Mouse (Mus musculus): ENCODE data around the gene Hoxa6.

DNA sequence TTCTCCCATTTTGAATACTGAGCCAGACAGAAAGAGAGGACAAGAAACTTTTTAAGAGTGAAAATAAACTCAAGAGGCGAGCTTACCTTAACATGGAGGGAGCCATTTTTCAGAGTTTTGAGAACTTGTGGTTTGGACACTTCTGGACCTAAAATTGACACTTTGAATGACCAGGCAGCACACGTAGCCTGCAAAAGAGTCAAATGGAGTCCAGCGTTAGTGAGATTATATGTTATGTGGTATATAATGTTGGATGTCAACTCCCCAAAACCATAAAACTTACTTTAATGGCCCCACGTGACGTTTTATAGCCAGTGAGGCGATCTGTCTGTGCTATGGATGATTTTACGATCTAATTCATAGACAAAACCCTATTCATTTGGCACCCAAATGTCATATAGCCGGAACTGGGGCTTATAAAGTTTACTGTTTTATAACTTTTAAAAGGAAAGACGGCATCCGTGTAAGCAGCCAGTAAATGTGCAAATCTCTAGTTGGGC, 7.7 kb downstream of the Hoxa6 start:
- no peak for TF ChIP-seq MAX (IDR thresholded peaks at IDR 0.05; ENCODE audit: low read length)
- TF ChIP-seq EP300 (IDR thresholded peaks at IDR 0.05; ENCODE audit: low read length) = no peak
- no peak for TF ChIP-seq CTCF (conservative IDR thresholded peaks at IDR 0.05 in 1 of 2, IDR thresholded peaks at IDR 0.05 in 1 of 2; ENCODE audit: low read depth in 2 of 2, low read length in 2 of 2)
- TF ChIP-seq MAFK (IDR thresholded peaks at IDR 0.05; ENCODE audit: insufficient replicate concordance, low read length) = no peak
- no peak for TF ChIP-seq BHLHE40 (IDR thresholded peaks at IDR 0.05; ENCODE audit: low read depth, low read length)
- no peak for TF ChIP-seq USF1 (IDR thresholded peaks at IDR 0.05; ENCODE audit: low read depth, low read length)
- no peak for TF ChIP-seq SIN3A (IDR thresholded peaks at IDR 0.05; ENCODE audit: low read length)

Measured in CH12.LX (cell line).